In the genomic region with DNA sequence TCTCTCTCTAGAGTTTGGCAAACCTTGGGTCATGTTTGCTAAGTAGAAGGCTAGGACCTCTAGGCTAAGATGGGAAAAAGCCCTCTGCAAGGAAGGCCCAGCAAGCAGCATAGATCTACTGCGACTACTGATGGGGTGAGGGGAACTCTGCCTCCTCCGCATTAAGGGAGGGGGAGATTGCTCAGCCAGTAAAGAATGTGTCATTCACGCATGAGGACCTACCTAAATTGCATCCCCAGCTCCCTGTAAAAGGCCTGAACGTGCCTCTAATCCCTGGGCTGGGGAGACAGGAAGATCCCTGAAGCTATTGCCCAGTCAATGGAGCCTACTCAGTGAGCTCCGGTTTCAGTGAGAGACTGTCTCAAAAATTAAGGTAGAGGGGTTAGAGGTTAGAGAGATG, we compare ENCODE assay signal across 24 mouse cellular contexts. TPM values are rescaled to one million over a fixed set of nuclear protein-coding genes. Genes with fewer than 3 reads are reported as not detected.
A peak's percentile ranks its signal among the peaks of the same experiment; 100 is the strongest.
DNase-seq lines count a peak whose midpoint lies in the region; ATAC-seq and TF ChIP-seq lines count a peak whose summit lies in the region.
"Had no signal": no experiment of that assay in that cellular context is flagged by ENCODE, and none has a peak within 500 bp of the region (broad histone marks: within the 10 kb centered on the region; RNA-seq: fewer than 3 reads in every experiment).

No protein-coding gene starts in this region.

- H3K4me3 ChIP-seq in kidney, embryonic 15.5 days (replicated peaks) = no peak overlapping the region
- H3K4me3 ChIP-seq in kidney, postnatal 0 days (replicated peaks; ENCODE audit: low read depth, low read length) = no peak overlapping the region
- peak overlapping the region; percentile 47 for H3K4me3 ChIP-seq in E14TG2a.4 (replicated peaks; ENCODE audit: low read length)
- H3K4me3 ChIP-seq: embryonic facial prominence, embryonic 13.5 days; embryonic facial prominence, embryonic 15.5 days; erythroblast, embryonic 14.5 days; forebrain, embryonic 10.5 days; forebrain, embryonic 12.5 days had no signal

- H3K36me3 ChIP-seq in kidney, embryonic 15.5 days = no peaks in the 10 kb centered on the region
- H3K36me3 ChIP-seq in kidney, postnatal 0 days (ENCODE audit: insufficient read depth, low read length) = no peaks in the 10 kb centered on the region
- no peaks in the 10 kb centered on the region for H3K36me3 ChIP-seq in E14TG2a.4 (ENCODE audit: insufficient read depth, low read length)
- H3K36me3 ChIP-seq: embryonic facial prominence, embryonic 13.5 days; embryonic facial prominence, embryonic 15.5 days; forebrain, embryonic 10.5 days; forebrain, embryonic 12.5 days had no signal

- no peak overlapping the region for H3K4me2 ChIP-seq in kidney, embryonic 15.5 days
- no peak overlapping the region for H3K4me2 ChIP-seq in kidney, postnatal 0 days (ENCODE audit: low read length)
- H3K4me2 ChIP-seq: embryonic facial prominence, embryonic 13.5 days; embryonic facial prominence, embryonic 15.5 days; forebrain, embryonic 12.5 days had no signal

- H3K9me3 ChIP-seq in kidney, embryonic 15.5 days (replicated peaks) = no peaks in the 10 kb centered on the region
- no peaks in the 10 kb centered on the region for H3K9me3 ChIP-seq in kidney, postnatal 0 days (replicated peaks; ENCODE audit: low read length)
- no peaks in the 10 kb centered on the region for H3K9me3 ChIP-seq in E14TG2a.4 (ENCODE audit: low read length)
- H3K9me3 ChIP-seq: embryonic facial prominence, embryonic 15.5 days; forebrain, embryonic 12.5 days had no signal

- H3K9ac ChIP-seq in kidney, embryonic 15.5 days = no peak overlapping the region
- 0 out of 2 replicates have a peak overlapping the region, but pooled peaks have one; percentile 4 for H3K9ac ChIP-seq in kidney, postnatal 0 days (ENCODE audit: low read depth, low read length)
- H3K9ac ChIP-seq: embryonic facial prominence, embryonic 13.5 days; embryonic facial prominence, embryonic 15.5 days; forebrain, embryonic 12.5 days had no signal

- no peak for DNase-seq in kidney, postnatal 14 days
- peak; percentile 67 for DNase-seq in kidney, postnatal 0 days (ENCODE audit: low spot score)
- no peak for DNase-seq in kidney, postnatal 25 days
- DNase-seq: adrenal gland, adult 2 months; adrenal gland, postnatal 10 days; adrenal gland, postnatal 25 days; B cell, adult 2 months; cerebellum, adult 11 months; cerebellum, adult 18-20 months; cerebellum, adult 8-10 months; cerebellum, adult 9-11 months; cerebellum, postnatal 14 days; cerebellum, postnatal 36 days; embryo, embryonic 11 days had no signal

- H3K27ac ChIP-seq in kidney, embryonic 15.5 days = 0 out of 2 replicates have a peak overlapping the region, but pooled peaks have one; percentile 33
- no peak overlapping the region for H3K27ac ChIP-seq in kidney, postnatal 0 days
- H3K27ac ChIP-seq: embryonic facial prominence, embryonic 13.5 days; embryonic facial prominence, embryonic 15.5 days; forebrain, embryonic 10.5 days; forebrain, embryonic 12.5 days had no signal

- WGBS in kidney, embryonic 15.5 days = 36% methylated on average over 5 of the region's 5 CpGs
- WGBS in kidney, postnatal 0 days = 34% methylated on average over 5 of the region's 5 CpGs

- TF ChIP-seq CTCF in kidney, postnatal 0 days (IDR thresholded peaks at IDR 0.05; ENCODE audit: low read depth) = no peak
- no peak for TF ChIP-seq CTCF in E14TG2a.4 (conservative IDR thresholded peaks at IDR 0.05; ENCODE audit: low read length)

- no peaks in the 10 kb centered on the region for H3K27me3 ChIP-seq in kidney, embryonic 15.5 days
- no peaks in the 10 kb centered on the region for H3K27me3 ChIP-seq in kidney, postnatal 0 days (ENCODE audit: insufficient read depth, low read length)
- no peaks in the 10 kb centered on the region for H3K27me3 ChIP-seq in E14TG2a.4 (ENCODE audit: insufficient read depth, low read length)
- H3K27me3 ChIP-seq: embryonic facial prominence, embryonic 13.5 days; embryonic facial prominence, embryonic 15.5 days; forebrain, embryonic 12.5 days had no signal

- peak; percentile 78 for ATAC-seq in kidney, embryonic 15.5 days (replicated peaks; ENCODE audit: low FRiP score)
- peak; percentile 46; the same call in 1 of the 2 replicates for ATAC-seq in kidney, postnatal 0 days (replicated peaks; ENCODE audit: low FRiP score, low read depth)
- ATAC-seq: CD4-positive, CD25-positive, alpha-beta regulatory T cell, adult 4 months; forebrain, embryonic 14.5 days; forebrain, embryonic 16.5 days had no signal

- peaks cover 10% of the 10 kb centered on the region; the same call in 1 of the 2 replicates for H3K4me1 ChIP-seq in kidney, embryonic 15.5 days
- H3K4me1 ChIP-seq in kidney, postnatal 0 days (replicated peaks; ENCODE audit: insufficient read depth, low read length) = peaks cover 4% of the 10 kb centered on the region; the same call in 1 of the 2 replicates
- H3K4me1 ChIP-seq in E14TG2a.4 (replicated peaks; ENCODE audit: low read depth, low read length) = peaks cover 16% of the 10 kb centered on the region
- H3K4me1 ChIP-seq: embryonic facial prominence, embryonic 15.5 days; forebrain, embryonic 10.5 days; forebrain, embryonic 12.5 days had no signal

RNA-seq across cellular contexts. Expression of a gene that starts 29.6 kb away (rescaled TPM):
- 145 and 148 TPM in 2 replicates for polyA plus RNA-seq in kidney, embryonic 15.5 days (2015; fragmentation: Nextera tagmentation; extraction: Ambion mirVana)
- 100 and 110 TPM in 2 replicates for polyA plus RNA-seq in kidney, postnatal 0 days (2015; fragmentation: Nextera tagmentation; extraction: Ambion mirVana)

RNA-seq across cellular contexts. Expression of a gene that starts 35.2 kb away (rescaled TPM):
- polyA plus RNA-seq in kidney, embryonic 15.5 days (2015; fragmentation: Nextera tagmentation; extraction: Ambion mirVana) = 665 and 702 TPM in 2 replicates
- 490 and 543 TPM in 2 replicates for polyA plus RNA-seq in kidney, postnatal 0 days (2015; fragmentation: Nextera tagmentation; extraction: Ambion mirVana)
